Mouse (Mus musculus) kidney, embryonic 16.5 days (tissue): Measurements from ENCODE around the gene Cygb. TPM values are rescaled to one million over a fixed set of nuclear protein-coding genes. Genes with fewer than 3 reads are reported as not detected.
"Not testable (repeated sequence)": the region's sequence is repeated elsewhere in the genome, so short reads cannot be mapped to it uniquely, and the experiment has no call there.

Experiments used
- ATAC-seq: fragments of 200-750 bp; cut with Nextera tagmentation; 2 replicates; pipeline ENCODE4 v1.8.0; 2017; ENCODE audit warnings: moderate TSS enrichment; ENCODE audit not compliant: low FRiP score, low TSS enrichment
- H3K27ac ChIP-seq: fragments of 300-500 bp; sonication (generic); 2 replicates; pipeline ENCODE4 v1.5.1; 2014; ENCODE audit warnings: low read length
- H3K27me3 ChIP-seq: fragments of 300-500 bp; sonication (generic); 2 replicates; pipeline ENCODE4 v1.6.1; 2014; ENCODE audit warnings: low read length, control low read depth, mixed read lengths; ENCODE audit not compliant: insufficient read depth
- H3K36me3 ChIP-seq: fragments of 300-500 bp; sonication (generic); 2 replicates; pipeline ENCODE4 v1.6.1; 2014; ENCODE audit warnings: low read length, control low read depth, mixed read lengths; ENCODE audit not compliant: insufficient read depth
- H3K4me1 ChIP-seq: fragments of 300-500 bp; sonication (generic); 2 replicates; pipeline ENCODE4 v1.6.1; 2014; ENCODE audit warnings: low read length, control low read depth, mixed read lengths; ENCODE audit not compliant: insufficient read depth
- H3K4me2 ChIP-seq: fragments of 300-500 bp; sonication (generic); replicated peaks from 2 replicates; pipeline ENCODE4 v1.6.1; 2014; ENCODE audit warnings: low read depth, low read length
- H3K4me3 ChIP-seq: fragments of 300-500 bp; sonication (generic); 2 replicates; pipeline ENCODE4 v1.5.1; 2014; ENCODE audit warnings: mild to moderate bottlenecking, low read length
- H3K9ac ChIP-seq: fragments of 300-500 bp; sonication (generic); replicated peaks from 2 replicates; pipeline ENCODE4 v1.6.1; 2014; ENCODE audit warnings: low read length
- H3K9me3 ChIP-seq: fragments of 300-500 bp; sonication (generic); 2 replicates; pipeline ENCODE4 v1.6.1; 2016; ENCODE audit warnings: low read length, control low read depth
- WGBS: fragments of 180-500 bp; shearing (Covaris S2); extraction: QIAGEN DNeasy Blood & Tissue Kit; methylation state at CpG from one replicate; pipeline ENCODE4 v1.1.7; 2014; 5-methylcytosine and 5-hydroxymethylcytosine counted together
- polyA plus RNA-seq: library from polyadenylated mRNA; unstranded; fragments of >200 nt; fragmentation: Nextera tagmentation; extraction: Ambion mirVana; gene quantifications from 2 replicates; pipeline ENCODE4 v1.2.1, GENCODE M21; 2015

The Cygb gene
- polyA plus RNA-seq, 1 experiment from 2014 or later, result 17.0 TPM

DNA sequence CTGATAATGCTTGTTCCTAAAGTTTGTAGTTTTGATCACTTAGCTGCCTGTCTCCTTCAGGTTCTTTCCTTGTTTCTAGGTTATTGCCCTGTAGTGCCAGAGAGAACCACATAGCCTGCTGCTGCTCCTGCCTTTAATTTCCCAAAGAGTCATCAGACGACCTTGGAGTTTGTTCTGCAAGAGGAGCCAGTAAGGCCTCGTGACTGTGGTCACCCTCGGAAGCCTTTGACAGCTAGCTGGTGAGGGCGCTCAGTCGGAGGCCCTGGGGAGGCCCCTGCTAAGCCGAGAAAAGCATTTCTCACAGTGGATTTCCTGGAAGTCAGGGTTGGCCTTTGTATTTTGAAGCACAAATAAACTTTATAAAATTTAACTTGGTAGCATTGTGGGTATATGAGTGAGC is 21.3 kb upstream of the Cygb start:
- ATAC-seq, H3K27me3 ChIP-seq, H3K4me2 ChIP-seq, H3K9me3 ChIP-seq, H3K9ac ChIP-seq, H3K4me3 ChIP-seq: not testable (repeated sequence)
- Histone ChIP-seq H3K4me1 (peaks cover 31% of the 10 kb centered on the region), H3K27ac (peak overlapping the region; percentile 71), H3K36me3 (peaks cover 60% of the 10 kb centered on the region)
- WGBS, result 68% methylated on average over 6 of the region's 6 CpGs

DNA sequence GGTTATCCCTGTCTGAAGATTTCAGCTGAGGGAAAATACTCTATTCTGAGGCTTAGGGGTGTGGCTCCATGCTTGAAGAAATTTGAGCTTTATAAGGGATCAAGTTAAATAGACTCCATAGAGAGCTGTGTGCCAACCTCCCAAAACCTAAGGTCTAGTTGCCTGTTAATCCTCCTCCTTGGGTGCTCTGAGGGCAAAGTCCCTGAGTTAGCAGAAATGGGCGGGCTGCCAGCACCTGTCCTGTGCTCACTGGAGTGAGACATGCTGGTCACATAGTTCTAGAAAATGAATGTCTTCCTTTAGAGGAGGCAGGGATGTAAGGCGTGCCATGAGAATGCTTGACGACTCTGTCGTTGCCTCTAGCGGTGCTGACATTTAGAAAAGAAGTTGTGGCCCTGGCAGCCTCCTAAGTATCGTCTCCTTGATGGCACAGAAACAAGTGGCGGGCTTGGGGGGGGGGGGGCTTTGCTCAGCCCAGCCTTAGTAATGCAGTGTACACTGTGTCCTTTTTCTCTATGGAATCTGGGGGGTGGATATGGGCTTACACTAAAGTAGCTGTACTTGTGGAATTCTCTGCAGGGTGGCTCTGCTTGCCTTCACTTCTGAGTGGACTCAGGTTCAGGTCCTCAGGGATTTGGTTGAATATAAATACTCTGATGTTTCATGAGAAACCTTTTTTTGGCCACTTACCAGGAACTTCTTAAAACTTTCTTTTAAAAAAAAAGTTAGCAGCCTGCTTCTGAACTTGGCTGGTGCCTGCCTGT is 20.7 kb upstream of the Cygb start:
- peak; percentile 50 for ATAC-seq
- 51% methylated on average over 7 of the region's 7 CpGs for WGBS
- Histone ChIP-seq H3K9ac (no peak overlapping the region), H3K4me1 (peaks cover 31% of the 10 kb centered on the region), H3K4me3 (no peak overlapping the region), H3K27me3 (no peaks in the 10 kb centered on the region), H3K4me2 (no peak overlapping the region), H3K9me3 (no peaks in the 10 kb centered on the region), H3K27ac (peak overlapping the region; percentile 71), H3K36me3 (peaks cover 60% of the 10 kb centered on the region)

DNA sequence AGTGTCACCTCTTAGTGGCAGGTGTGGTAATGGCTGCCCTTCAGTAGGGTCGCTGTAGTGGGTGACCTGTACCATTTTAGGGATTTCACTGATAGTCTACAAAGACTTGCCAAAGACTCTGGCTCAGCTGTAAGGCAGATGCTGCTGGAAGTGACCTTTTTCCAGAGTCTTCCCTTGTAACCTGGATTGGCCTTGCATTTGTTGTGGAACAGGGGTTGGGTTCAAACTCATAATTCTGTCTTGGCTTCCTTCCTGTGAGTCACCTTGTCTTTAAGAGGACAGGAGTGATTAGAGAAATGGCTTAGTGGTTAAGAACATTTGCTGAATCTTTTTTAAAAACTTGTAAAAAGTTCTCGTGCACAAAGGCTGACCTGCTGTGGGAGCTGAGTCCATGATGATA is 19.3 kb upstream of the Cygb start:
- Histone ChIP-seq H3K36me3 (peaks cover 48% of the 10 kb centered on the region), H3K27me3 (no peaks in the 10 kb centered on the region), H3K4me1 (peaks cover 31% of the 10 kb centered on the region), H3K4me3 (peak overlapping the region; percentile 95), H3K9me3 (no peaks in the 10 kb centered on the region), H3K4me2 (peak overlapping the region; percentile 85), H3K9ac (peak overlapping the region; percentile 96; the same call in 1 of the 2 replicates), H3K27ac (peak overlapping the region; percentile 61)
- WGBS, result 73% methylated on average over 2 of the region's 2 CpGs
- no peak for ATAC-seq

DNA sequence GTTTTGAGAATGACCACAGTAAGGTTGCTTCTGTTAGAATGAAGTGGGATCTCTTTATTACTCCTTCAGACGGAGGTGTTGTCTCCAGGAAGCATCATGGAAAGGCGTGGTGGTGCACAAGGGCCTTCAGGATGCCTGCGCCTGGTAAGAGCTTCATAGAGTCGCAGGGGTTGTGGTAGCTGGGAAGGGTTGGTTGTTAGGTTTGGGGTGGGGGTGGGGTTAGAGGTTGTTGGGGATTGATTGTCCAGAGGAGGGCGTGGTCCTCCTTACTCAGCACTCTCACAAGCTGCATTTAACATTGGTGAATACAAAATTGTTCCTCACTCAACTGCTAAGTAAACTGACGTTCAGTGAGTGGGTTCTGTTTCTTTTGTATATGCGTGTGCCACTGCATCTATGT is 18.5 kb upstream of the Cygb start:
- Histone ChIP-seq H3K9me3 (no peaks in the 10 kb centered on the region), H3K27me3 (no peaks in the 10 kb centered on the region; the same call in 1 of the 2 replicates), H3K9ac (peak overlapping the region; percentile 96), H3K36me3 (peaks cover 44% of the 10 kb centered on the region), H3K27ac (peak overlapping the region; percentile 61), H3K4me2 (peak overlapping the region; percentile 85), H3K4me1 (peaks cover 31% of the 10 kb centered on the region), H3K4me3 (peak overlapping the region; percentile 95)
- no peak for ATAC-seq
- WGBS, result 16% methylated on average over 7 of the region's 7 CpGs

DNA sequence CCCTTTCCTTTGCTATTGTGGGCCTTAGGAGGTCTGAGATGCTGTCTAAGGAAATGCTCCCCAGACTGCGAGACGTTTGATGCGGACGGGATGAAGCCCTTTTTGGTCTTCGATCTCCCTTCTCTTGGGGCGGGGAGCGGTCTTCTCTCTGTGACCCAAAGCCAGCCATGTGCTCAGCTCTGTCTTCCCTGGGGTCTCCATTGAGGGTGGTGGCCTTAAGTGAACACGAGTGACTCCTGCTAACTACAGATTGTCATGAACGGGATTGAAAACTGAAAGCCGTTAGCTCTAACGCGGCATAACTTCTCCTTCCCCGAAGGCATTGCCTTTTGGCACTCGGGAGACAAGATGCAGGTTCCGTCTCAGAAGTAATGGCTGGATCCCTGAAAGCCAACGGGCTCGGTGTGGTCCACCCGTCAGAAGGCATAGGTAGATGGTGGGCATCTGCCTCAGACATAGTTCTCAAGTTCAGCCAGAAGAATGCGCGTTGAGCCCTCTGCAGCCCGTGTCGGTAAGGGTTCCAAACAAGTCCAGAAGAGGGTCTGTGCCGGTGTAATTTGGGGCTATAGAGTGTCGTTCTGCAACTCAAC is 17.8 kb upstream of the Cygb start:
- Histone ChIP-seq H3K9me3 (no peaks in the 10 kb centered on the region), H3K4me3 (peak overlapping the region; percentile 95), H3K4me1 (peaks cover 31% of the 10 kb centered on the region), H3K27me3 (no peaks in the 10 kb centered on the region; the same call in 1 of the 2 replicates), H3K36me3 (peaks cover 38% of the 10 kb centered on the region), H3K9ac (peak overlapping the region; percentile 96), H3K4me2 (peak overlapping the region; percentile 85), H3K27ac (peak overlapping the region; percentile 61)
- WGBS, result under 1% methylated on average over 24 of the region's 24 CpGs
- 0 out of 2 replicates have a peak, but pooled peaks have one; percentile 5 for ATAC-seq

DNA sequence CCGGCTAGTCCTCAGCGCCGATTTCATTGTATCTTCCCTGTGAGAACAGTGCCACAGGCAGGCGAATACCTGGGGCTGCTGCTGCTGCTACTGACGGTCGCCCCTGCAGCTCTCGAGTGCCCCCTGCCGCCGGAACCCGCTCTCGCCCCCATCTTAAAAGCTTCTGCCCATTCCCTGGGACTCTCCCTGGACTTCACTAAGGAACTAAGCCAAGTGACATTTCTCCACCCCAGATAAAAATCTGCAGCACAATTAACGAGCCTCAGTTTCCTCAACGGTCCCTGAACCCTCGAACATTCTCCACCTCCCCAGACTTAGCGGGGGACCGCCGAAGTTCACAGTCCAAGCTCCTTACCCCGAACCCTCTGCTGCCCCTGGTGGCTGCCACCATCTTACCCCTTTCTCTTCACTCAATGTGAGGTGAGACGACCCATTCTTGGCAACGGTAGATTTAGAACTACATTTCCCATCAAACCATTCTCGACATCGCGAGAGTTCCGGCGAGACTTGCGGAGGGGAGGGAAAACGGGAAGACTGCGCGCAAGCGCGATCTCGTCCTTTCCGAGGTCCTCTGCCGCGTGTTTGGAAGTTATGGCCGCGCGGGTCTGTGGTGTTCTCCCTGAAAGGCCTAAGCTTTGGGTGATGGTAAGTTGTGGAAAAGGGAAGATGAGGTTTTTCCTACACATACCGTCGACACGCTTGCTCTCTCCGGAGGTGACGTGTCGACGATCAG is 17.2 kb upstream of the Cygb start:
- H3K4me2 ChIP-seq, result peak overlapping the region; percentile 85
- H3K27me3 ChIP-seq, result no peaks in the 10 kb centered on the region; the same call in 1 of the 2 replicates
- no peaks in the 10 kb centered on the region for H3K9me3 ChIP-seq
- H3K36me3 ChIP-seq, result peaks cover 31% of the 10 kb centered on the region
- H3K27ac ChIP-seq, result peak overlapping the region; percentile 61
- peaks cover 31% of the 10 kb centered on the region for H3K4me1 ChIP-seq
- H3K9ac ChIP-seq, result peak overlapping the region; percentile 96
- peak; percentile 80 for ATAC-seq
- H3K4me3 ChIP-seq, result peak overlapping the region; percentile 95
- WGBS, result 1% methylated on average over 45 of the region's 45 CpGs

DNA sequence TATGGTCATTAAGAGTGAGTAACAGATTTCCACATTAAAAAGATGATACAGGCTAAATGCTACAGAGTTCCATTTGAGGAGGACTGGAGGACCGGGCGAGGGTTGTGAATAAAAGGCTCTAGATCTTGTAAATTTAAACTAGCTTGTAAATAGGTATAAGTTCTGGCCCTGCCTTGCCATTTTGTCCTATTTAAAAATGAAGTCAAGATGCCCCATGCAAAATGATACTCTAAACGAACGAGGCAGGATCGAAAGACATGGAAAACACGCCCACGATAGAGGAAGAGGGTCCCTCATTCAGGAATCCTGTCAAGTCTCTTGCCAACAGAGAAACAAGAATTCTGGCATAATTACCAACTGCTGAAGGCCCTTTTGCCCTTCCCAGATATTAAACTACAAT is 16.3 kb upstream of the Cygb start:
- Histone ChIP-seq H3K27ac (no peak overlapping the region), H3K4me3 (no peak overlapping the region; the same call in 1 of the 2 replicates), H3K9ac (no peak overlapping the region; the same call in 1 of the 2 replicates), H3K36me3 (peaks cover 23% of the 10 kb centered on the region), H3K27me3 (no peaks in the 10 kb centered on the region; the same call in 1 of the 2 replicates), H3K4me2 (0 out of 2 replicates have a peak overlapping the region, but pooled peaks have one; percentile 56), H3K9me3 (no peaks in the 10 kb centered on the region), H3K4me1 (peaks cover 31% of the 10 kb centered on the region)
- WGBS, result 75% methylated on average over 7 of the region's 7 CpGs
- no peak for ATAC-seq

DNA sequence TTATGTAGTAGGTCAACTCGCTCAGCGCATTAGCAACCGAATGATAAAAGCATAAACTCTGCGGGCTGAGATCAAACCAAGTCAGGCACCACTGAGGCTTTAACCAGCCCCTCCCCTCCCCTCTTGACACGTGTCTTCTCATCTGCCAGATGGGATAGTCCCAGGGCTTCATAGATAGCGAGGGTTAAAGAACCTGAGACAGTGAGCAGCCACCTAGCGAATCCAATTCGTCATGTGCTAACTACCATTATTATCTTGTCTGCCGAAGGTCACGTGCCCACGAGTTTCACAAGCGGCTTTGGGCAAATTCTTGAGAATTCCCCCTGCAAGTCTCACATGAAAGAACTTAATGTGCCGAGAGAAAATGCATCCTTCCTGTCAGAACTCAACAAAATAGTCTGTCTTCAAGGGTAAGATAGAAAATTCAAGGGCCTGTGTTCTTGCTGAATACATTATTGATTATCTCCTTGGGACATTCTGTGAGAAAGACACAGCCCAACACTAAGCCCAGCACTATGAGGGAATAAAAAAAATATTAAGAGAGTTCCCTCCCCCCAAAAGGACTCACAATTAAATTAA is 15.8 kb upstream of the Cygb start:
- no peak overlapping the region for H3K4me3 ChIP-seq
- H3K4me2 ChIP-seq, result no peak overlapping the region
- H3K27ac ChIP-seq, result no peak overlapping the region
- H3K27me3 ChIP-seq, result no peaks in the 10 kb centered on the region; the same call in 1 of the 2 replicates
- H3K4me1 ChIP-seq, result peaks cover 27% of the 10 kb centered on the region
- H3K9ac ChIP-seq, result no peak overlapping the region
- WGBS, result 50% methylated on average over 13 of the region's 13 CpGs
- ATAC-seq, result no peak
- H3K9me3 ChIP-seq, result no peaks in the 10 kb centered on the region
- peaks cover 18% of the 10 kb centered on the region for H3K36me3 ChIP-seq

DNA sequence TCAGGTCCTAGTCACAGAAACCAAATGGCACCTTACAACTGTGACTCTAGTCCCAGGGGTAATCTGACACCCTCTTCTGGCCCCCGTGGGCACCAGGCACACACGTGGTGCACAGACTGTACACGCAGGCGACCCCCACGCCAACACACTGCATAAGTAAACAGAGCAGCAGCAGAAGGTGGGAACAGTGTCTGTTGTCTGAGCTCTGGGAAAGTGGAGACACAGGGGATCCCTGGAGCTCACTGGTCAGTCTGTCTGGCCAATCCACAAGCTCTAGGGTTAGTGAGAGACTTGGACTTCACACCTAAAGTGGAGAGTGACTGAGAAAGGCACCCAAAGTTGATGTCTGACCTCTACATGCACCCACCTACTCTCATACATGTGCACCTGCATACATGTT is 15.2 kb upstream of the Cygb start:
- no peak overlapping the region for H3K27ac ChIP-seq
- WGBS, result 10% methylated on average over 5 of the region's 5 CpGs
- peaks cover 12% of the 10 kb centered on the region for H3K36me3 ChIP-seq
- no peak overlapping the region for H3K9ac ChIP-seq
- no peak for ATAC-seq
- H3K4me1 ChIP-seq, result peaks cover 22% of the 10 kb centered on the region
- no peaks in the 10 kb centered on the region for H3K9me3 ChIP-seq
- no peak overlapping the region for H3K4me3 ChIP-seq
- H3K4me2 ChIP-seq, result no peak overlapping the region
- H3K27me3 ChIP-seq, result no peaks in the 10 kb centered on the region; the same call in 1 of the 2 replicates
